Mouse (Mus musculus): Measurements from ENCODE around the gene Olfr1042.
"Not testable (repeated sequence)": the region's sequence is repeated elsewhere in the genome, so short reads cannot be mapped to it uniquely, and the experiment has no call there.

Olfr1042 gene

GRCm38 (mm10) chr2:86161738-86162137 is at the start of gene Olfr1042:
Olfr1042 (minus strand) TSS chr2:86161838.
- DNase-seq (ENCODE audit: low spot score in 2 of 2): no peak

GRCm38 (mm10) chr2:86202909-86203308 is 41.3 kb upstream of the Olfr1042 start, which contains the start of gene Olfr1045:
Olfr1045 (minus strand) TSS chr2:86203009.
- DNase-seq (ENCODE audit: low spot score in 2 of 2): no peak

DNA sequence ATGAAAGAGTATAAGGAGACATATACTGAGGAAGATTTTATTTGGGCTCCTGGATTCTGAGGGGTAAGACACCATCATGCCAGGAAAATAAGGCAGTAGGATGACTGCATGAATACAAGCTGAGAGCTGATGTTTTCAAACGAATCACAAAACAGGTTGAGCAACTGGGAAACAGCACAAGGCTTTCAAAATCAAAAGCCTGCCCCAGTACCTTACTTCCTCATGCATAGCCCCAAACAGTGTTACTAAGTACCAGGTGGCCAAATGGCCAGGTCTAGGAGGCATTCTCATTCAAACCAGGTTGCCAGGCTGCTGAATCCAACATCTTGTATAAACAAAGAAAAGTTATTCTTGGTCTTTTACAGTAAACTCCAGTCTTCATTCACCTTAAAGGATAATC is 34.2 kb upstream of the Olfr1042 start:
- no peak for DNase-seq (ENCODE audit: low spot score in 2 of 2)

- no peak for DNase-seq (ENCODE audit: low spot score in 2 of 2)
Measured at GRCm38 (mm10) chr2:86185583-86185982, 23.9 kb upstream of the Olfr1042 start, which contains the start of gene Olfr52. Olfr52 (minus strand) TSS chr2:86185683.

DNA sequence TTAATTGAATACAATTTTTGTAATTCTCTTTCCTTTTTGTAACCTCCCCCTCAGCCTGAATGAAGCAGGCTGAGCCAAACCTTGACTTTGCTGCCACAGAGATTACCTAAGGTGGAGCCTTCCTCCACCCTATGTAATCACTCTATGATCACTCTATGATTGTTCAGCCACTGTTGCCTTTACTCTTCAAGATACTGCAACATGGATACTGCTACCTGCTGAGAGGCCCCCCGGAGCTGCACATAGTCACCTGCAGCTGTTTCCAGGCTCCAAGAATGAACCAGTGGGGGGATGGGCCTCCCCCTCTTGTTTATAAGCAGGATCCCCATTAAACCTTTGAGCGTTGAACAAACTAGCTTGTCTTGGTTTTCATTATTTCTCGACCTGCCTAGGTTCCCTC is 18.3 kb upstream of the Olfr1042 start:
- no peak for DNase-seq (ENCODE audit: low spot score in 2 of 2)

DNA sequence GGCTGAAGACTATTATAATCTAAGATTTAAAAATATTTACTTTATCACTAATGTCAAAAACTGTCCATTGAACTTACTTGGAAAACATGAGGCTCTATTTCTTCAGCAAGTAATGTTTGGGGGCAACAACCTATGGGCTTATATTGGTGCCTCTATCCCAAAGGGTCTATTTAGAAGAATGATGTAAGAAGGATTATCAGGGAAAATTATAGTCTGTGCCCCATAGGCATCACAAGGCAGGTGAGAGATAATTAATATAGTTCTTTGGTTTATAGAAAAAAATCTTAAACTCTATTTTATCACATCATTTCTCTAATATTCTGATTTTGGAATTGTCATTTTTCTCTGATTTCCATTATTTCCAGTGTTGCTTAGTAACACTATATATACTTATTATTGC is 16.1 kb upstream of the Olfr1042 start, which contains the start of gene Olfr1044:
Gene Olfr1044 (minus strand): TSS at position 101 of the 400 bp plus-strand sequence.
- no peak for DNase-seq (ENCODE audit: low spot score in 2 of 2)

GRCm38 (mm10) chr2:86175422-86175821 is 13.8 kb upstream of the Olfr1042 start:
- DNase-seq (ENCODE audit: low spot score in 2 of 2): not testable (repeated sequence)

DNA sequence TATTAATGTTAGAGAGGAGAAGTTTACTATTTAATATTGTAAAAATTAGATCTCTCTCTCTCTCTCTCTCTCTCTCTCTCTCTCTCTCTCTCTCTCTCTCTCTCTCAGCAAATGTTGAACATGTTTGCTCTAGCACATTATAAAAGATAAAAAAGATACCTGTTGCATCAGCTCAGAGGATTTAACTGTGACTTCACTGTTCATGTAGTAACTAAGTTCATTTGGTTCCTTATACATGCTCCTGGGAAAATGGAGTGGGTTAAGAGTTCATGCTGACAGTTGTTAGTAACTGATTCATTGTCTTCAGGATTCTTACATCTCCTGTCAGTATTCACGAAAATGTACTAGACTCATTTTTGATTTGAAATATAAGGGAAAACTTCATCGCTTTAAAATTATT is 5.8 kb upstream of the Olfr1042 start, which contains the start of gene Olfr1043:
Gene Olfr1043 (minus strand): TSS at position 101 of the 400 bp plus-strand sequence.
- no peak for DNase-seq (ENCODE audit: low spot score in 2 of 2)

DNA sequence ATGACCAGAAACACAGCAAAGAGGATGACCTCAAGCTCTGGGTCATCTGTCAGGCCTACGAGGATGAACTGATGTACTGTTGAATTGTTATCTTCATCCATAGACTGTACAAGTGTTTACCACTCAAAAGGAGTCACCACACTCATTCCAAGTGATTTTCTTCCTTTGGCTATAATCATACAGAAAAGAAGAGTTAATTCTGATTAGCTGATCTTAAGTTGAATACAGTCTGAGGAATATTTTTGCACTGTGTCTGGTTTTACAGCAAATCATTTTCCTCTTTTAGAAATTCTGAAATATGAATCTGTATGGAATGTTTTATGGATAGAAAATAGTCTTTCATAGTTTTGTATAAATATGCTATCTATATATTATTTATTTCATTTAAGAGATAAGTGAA is 15.0 kb downstream of the Olfr1042 start, which contains the start of gene Olfr1040:
Gene Olfr1040 (minus strand): TSS at position 101 of the 400 bp plus-strand sequence.
- DNase-seq (ENCODE audit: low spot score in 2 of 2): no peak

DNA sequence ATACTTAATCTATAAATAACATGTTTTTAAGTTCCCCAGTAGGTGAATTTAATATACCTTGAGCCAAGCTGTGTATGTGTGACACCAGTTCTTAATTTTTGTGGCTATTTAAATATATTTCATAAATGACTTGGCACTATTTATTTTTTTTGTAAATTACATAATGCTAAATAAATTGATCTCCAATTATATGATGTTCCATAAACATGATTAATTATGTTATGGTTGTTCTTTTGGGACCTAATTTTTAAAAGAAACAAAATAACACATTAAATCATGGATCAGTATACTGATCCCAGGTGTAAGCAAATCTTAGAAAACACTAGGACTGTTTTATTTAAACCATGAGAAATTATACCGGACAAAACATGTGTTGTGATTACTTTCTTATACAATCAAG is 25.8 kb downstream of the Olfr1042 start, which contains the start of gene Olfr1039:
Gene Olfr1039 (minus strand): TSS at position 101 of the 400 bp plus-strand sequence.
- no peak for DNase-seq (ENCODE audit: low spot score in 2 of 2)
